Mouse (Mus musculus) frontal cortex, postnatal 25 days (tissue): ENCODE measurements around the gene Lrmda.

Source experiments
- DNase-seq, 2 experiments: peaks; one replicate each; pipeline ENCODE4 v3.0.0; 2022; ENCODE audit warnings: low spot score in 2 of 2

Lrmda gene

GRCm38 (mm10) chr14:22936701-22937100 is 917.2 kb downstream of the Lrmda start:
- no peak for DNase-seq

GRCm38 (mm10) chr14:22940576-22940975 is 921.1 kb downstream of the Lrmda start:
- no peak for DNase-seq

- DNase-seq = no peak
Observed at GRCm38 (mm10) chr14:22942569-22942968, 923.1 kb downstream of the Lrmda start.

- DNase-seq = no peak
Observed at GRCm38 (mm10) chr14:22949466-22949865, 930.0 kb downstream of the Lrmda start.

DNA sequence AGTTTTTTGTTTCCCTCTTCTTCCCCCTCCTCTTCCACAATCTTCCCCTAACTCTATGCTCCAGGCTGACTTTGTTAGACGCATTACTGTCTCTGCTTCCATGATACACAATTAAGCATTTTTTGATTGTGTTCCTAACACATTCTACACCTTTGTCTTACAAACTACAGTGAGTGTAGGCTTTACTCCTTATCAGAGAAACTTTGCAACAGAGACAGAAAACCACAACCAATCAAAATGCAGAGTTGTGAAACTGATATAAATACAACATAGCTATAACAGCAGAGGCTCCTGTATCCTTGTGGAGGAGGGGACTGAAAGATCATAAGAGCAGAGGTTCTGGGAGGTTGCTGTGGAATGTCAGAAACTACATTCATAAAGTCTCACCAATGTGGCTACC is 933.5 kb downstream of the Lrmda start:
- no peak for DNase-seq

DNA sequence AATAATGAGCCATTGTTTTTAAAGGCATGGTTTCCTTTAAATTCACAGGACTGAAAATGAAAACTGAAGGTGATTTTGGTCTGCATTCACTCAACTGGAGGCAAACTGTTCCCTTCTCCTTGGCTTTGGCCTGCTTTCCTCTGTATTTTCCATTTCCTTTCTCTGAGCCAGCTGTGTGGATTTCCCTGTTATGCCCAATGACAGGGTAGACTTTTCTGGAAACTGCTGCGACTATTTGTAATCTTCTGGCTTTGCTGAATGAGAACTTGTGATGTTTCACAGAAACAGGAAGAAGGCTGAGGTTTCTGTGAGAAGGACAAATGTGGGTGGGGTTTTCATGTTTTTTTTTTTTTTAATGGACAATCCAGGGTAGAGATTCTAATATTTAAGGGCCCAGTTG is 940.7 kb downstream of the Lrmda start:
- no peak for DNase-seq

DNA sequence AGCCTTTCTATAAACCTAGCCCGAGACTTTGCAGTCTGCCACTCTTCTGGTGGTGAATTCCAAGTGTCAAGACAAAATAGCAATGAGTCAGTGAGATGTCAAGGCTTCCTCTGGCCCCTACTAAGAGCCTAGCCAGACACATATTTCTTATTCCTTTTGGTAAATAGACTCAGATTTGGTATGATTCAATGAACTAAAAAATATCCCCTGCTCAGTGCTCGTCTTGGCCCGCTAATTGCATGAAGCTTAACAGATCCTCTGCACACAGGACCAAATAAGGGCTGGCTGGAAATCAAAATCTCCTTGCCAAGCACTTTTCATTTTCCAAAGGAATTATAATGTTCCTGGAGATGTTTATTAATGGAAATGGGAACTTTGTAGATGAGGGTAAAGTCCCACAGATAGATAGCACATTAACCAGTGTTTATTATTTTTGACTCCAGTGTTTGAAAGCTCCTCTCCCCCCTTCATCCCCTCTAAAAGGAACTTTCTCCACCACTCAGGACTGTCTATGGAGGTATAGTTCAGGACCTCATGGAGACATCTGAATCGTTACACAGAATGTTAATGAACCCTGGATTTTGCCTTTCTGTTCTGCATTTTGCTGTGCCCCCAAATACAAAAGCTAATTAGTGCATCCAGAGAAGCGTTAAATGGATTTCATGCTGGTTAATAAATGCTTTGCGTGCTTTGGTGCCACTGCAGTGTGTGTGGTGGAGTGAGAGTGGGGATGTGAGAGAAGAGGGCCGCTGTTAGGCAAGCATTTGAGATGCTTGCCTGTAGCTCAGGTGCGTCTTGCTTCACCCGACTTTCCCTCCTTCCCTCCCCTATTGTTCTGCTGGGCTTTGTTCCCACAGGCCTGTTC is 945.5 kb downstream of the Lrmda start:
- DNase-seq = no peak

DNA sequence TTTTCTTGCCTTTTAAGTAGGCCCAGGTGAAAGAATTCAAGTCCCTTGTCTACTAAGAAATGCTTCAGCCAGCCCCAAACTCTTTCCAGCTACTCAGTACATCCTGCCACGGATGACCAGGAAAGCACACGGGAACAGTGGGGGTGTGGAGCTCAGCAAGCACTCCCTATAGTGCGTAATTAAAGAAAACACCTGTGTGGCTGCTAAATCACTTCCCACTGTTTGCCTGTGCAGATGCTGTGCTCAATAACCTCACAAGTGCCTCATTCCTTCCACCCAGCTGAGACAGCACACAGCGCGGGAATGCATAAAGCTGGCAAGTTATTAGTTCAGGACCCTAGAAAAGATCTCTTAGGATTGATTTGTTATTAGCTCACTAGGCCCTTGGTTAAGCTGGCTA is 949.2 kb downstream of the Lrmda start:
- DNase-seq = no peak

- DNase-seq = no peak
Observed at GRCm38 (mm10) chr14:22986736-22987135, 967.2 kb downstream of the Lrmda start.

DNA sequence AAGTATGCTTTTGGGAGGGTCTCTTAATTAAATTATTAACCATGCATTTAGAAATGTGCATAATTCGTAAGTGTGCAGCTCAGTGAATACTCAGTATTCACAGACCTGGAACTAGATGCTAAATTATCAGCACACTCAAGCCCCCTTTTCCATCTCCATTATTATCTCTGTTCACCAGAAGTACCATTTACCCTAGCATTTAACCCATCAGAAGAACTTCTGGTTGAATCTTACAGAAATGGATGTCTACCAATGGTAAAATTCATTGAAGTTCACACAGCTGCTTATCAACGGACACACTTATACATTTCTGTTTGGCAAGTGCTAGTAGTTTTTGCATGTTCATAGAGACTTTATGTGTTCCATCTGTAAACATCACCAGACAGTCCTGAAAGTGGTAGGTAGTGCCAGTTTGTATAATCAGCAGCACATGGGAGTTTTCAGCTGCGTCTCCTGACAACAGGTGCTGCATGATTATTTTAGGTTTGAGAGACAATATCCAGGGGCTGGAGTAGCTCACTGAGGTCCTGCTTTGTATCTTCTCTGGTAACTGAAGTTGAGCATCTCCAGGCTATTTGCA is 968.7 kb downstream of the Lrmda start:
- DNase-seq = no peak

DNA sequence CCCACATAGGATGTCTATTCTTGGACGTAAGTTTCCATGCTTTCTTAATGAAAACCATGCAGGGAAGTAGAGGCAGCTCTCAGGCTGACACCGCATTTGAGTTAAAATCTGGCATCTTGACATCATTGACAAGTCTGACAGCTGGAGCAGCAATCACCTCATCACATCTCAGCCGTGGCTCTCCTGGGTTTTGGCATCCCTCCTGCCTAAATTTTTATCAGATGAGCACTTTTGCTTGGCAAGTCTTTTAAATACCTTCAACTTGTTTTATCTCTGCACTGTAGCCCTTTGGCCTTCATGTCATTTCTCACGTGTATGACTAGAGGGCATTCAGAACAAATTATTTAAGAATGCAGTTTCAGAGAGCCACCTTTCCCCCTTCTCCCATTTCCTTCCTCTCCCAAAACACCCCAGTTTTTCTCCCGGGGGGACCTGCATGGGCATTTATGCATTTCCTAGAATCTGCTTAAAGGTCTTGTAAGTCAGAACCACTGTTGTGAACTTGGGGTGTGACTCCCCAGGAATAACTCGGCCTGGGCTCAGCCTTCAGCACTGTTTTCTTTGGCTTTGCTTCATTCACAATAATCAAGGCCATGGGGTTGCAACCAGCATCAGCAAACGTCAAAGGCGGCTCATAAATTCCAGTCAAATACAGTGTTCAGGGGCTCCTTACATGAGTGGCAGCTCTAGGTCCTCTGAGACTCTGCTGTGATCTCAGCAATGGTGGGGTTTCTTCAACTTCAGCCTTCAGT is 975.8 kb downstream of the Lrmda start:
- DNase-seq = no peak

DNA sequence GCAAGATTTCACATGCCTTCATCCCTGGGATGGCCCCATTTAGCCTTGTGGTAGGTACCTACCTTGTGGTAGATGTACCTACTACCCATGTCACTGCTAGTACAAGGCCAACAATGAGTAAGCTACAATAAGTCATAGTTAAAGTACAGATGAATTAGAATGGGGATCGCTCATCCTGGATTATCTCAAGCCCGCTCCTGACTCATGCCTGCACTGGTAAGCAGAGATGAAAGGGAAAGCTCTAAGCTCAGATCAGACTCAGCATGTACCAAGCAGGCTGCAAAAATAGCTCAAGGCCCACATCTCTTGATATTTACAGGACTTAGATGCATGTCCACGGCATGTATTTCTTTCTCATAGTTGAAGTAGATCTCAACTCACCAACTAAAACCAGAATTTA is 979.4 kb downstream of the Lrmda start:
- no peak for DNase-seq

DNA sequence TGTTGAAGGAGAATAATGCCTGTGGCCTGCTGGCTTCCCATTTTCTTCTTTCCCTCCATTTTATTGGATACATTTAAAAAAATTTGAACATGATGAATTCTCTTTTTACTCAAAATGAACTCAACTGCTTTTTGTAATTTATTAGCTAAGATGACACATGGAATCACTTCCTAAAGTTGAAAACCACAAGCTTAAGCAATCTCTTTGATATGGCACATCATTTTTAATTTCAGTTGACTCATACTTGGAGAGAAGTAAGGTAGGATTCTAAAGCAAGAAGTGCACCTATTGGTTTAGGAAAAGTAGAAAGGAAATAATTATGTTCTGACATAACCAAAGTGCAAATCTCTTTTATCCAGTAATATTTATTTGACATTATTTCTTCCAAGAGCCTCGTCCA is 992.5 kb downstream of the Lrmda start:
- no peak for DNase-seq

DNA sequence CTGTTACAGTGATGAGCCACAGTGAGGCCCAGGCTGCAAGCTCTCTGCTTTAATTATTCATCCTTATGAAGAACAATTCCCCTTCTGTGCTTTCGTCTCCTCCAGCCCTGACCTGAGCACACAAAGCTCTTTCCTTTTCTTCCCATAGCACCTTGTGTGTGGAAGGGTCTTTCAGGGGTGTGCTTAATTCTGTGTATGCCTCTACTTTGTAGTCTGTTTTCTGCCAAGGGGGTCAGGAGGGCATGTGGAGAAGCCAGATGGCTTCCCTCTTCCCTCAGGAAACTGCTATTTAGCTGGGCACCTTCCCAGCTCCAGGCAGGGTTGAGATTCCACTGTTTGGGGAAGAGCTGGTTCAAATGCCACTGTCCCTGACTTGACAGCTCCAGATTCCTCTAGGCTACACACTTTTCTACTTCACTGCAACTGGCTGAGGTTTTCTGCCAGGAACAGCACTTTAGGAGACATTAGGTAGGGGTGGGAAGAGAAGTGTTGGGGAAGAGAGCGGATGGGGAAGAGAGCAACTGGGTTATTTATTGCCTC is 995.3 kb downstream of the Lrmda start:
- DNase-seq = no peak

- DNase-seq = no peak
Observed at GRCm38 (mm10) chr14:23015321-23016067, 996.0 kb downstream of the Lrmda start.

DNA sequence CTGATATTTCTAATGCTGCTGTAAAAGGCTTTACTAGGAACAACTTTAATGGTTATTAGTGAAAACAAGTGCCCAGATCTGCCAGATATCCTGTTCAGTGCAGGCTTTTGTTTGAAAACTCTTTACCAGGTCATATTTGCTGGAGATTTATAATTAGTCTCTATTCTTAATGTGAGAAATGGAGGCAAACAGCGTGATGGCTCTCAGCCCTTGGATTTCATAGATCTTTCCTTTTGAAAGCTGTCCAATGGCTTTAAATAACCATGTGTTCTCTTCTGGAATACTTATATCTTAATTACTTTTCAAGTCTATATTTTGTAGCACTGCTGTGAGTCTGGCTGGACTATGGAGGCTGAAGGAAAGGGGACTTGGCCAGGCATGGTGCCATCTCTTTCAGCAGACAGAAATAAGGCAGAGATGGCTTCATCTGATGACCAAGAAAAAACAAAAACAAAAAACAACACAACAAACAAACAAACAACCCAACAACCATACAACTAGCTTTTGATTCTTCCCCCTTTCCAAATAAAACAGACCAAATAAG is 996.6 kb downstream of the Lrmda start:
- DNase-seq = no peak

DNA sequence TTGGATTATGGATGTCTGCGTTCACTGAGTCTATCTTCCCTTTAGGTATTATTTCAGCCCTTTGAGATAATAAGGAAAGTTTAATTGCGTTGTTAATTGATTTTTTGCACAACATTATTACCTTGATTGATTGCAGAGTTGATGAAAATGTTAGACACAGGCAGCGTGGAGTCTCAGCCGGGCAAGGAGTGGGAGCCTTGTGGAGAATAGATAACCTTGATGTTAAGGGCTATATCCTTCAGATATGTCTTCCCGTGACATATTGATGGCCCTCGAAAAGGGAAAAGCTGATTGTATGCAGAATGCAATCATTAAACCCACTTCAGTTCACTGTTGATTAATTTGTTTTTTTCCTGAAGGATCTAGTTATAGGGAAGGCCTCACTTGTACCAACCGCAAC is 1021.5 kb downstream of the Lrmda start:
- no peak for DNase-seq

DNA sequence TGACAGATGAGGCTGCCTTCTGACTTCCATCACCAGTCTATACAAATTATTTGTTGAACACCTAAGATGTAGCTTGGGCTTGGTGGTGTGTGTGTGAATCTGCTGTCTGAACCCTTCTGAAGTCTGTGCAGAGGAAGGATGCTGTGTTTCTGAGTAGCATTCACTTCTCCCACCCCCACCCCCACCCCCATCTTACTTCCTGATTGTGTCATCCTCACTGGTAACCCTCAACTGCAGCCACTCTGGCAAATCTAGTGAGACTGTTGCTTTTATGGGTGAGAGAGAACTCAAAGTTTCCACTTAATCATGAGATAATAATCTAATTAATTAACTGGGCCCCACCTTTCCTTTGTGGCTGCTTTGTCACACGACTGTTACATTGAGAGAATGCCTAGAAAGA is 1025.8 kb downstream of the Lrmda start:
- no peak for DNase-seq

- DNase-seq = peak; percentile 39 to 56
Observed at GRCm38 (mm10) chr14:23046330-23046729, 1026.8 kb downstream of the Lrmda start.

DNA sequence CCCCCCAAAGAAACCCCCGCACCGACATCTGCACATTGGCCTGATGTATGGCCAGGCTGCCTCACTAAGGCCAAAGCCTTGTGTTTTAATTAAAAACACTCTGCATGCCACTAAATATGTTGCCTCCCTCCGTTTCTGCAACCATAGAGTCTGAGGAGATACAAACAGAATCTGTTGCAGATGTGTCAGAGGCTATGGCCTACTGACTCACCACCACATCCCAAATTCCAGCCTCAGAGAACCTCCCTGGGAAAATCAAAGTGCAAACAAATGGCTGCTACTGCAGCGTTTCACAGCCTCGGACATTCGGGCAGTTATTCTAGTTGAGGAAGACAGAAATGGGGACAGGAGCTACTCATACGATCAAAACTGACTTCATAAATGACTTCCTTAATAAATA is 1031.9 kb downstream of the Lrmda start:
- no peak for DNase-seq

- DNase-seq = no peak
Observed at GRCm38 (mm10) chr14:23052833-23053592, 1033.5 kb downstream of the Lrmda start.
